Mouse (Mus musculus): ENCODE measurements around the gene P4ha2.

Gene P4ha2

GRCm38 (mm10) chr11:54068520-54069371 is 31.1 kb upstream of the P4ha2 start, which contains the start of gene Pdlim4:
Pdlim4 (minus strand) TSS chr11:54069014.
- DNase-seq (ENCODE audit: low spot score in 2 of 2): no peak

- DNase-seq (ENCODE audit: low spot score in 2 of 2): no peak
These were observed 28.0 kb upstream of the P4ha2 start for GRCm38 (mm10) chr11:54071726-54072445.

GRCm38 (mm10) chr11:54073291-54073690 is 26.6 kb upstream of the P4ha2 start:
- DNase-seq (ENCODE audit: low spot score in 2 of 2): no peak

DNA sequence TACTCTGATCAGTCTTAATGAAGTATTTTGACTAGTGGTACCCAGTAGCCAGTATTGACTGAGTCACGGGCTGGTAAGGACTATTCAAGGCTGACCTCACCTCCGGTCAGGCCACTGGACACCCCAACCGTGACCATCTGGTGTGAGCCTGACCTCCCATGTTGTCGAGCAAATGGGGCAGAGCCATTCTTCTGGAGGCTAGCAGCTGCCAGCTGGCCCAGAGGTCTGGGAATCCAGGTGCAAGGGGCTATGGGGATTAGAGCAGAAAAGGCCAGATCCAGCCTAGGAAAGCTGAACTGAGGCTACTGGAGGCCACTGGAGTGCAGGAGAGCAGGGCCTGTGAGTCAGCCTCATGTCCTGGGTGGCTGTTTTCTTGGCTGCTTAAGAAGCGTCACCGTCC is 24.5 kb upstream of the P4ha2 start:
- DNase-seq (ENCODE audit: low spot score in 2 of 2): no peak

- DNase-seq (ENCODE audit: low spot score in 2 of 2): no peak
These were observed 23.8 kb upstream of the P4ha2 start for GRCm38 (mm10) chr11:54076101-54076500.

DNA sequence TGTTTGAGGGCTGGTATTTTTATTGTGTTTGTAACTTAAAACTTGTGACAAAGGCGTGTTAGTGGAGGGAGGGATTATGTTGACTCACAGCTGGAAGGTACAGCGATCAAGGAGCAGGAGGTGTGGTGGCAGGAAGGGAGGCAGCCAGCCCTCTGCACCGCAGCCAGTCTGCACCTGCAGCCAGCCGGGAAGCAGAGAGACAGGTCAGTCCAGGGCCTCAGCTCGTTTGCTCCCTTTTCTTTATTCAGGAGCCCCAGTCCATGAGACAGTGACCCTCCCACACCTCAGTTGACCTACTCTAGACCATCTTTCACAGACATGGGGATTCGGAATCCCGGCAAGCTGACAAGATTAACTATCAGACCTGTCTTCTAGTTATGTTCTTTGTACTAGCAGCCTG is 19.5 kb upstream of the P4ha2 start:
- no peak for DNase-seq (ENCODE audit: low spot score in 2 of 2)

DNA sequence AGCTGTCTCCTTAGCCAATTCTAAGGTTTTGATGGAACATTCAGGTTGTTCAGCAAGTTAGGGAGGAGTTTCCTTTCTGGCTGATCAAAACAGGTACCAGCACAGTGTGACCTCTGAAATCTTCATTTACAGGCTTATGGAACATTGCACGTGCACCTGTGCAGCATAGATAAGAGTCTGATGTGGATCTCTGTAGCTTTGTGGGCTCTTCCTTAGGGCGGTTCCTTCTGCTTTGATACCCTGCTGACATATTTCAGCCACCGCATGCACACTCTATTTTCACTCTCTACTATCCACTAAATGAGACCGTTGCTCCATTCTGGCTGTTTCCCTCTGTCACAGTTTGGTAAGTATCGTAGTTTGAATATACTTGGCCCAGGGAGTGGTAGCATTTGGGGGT is 17.2 kb upstream of the P4ha2 start:
- no peak for DNase-seq (ENCODE audit: low spot score in 2 of 2)

- DNase-seq (ENCODE audit: low spot score in 2 of 2): no peak
These were observed 14.9 kb upstream of the P4ha2 start for GRCm38 (mm10) chr11:54084976-54085375.

- no peak for DNase-seq (ENCODE audit: low spot score in 2 of 2)
These were observed 14.1 kb upstream of the P4ha2 start for GRCm38 (mm10) chr11:54085816-54086215.

- no peak for DNase-seq (ENCODE audit: low spot score in 2 of 2)
These were observed 11.5 kb upstream of the P4ha2 start for GRCm38 (mm10) chr11:54088253-54088946.

GRCm38 (mm10) chr11:54088947-54089317 is 11.0 kb upstream of the P4ha2 start:
- peak; percentile 64 to 72 for DNase-seq (ENCODE audit: low spot score in 2 of 2)

DNA sequence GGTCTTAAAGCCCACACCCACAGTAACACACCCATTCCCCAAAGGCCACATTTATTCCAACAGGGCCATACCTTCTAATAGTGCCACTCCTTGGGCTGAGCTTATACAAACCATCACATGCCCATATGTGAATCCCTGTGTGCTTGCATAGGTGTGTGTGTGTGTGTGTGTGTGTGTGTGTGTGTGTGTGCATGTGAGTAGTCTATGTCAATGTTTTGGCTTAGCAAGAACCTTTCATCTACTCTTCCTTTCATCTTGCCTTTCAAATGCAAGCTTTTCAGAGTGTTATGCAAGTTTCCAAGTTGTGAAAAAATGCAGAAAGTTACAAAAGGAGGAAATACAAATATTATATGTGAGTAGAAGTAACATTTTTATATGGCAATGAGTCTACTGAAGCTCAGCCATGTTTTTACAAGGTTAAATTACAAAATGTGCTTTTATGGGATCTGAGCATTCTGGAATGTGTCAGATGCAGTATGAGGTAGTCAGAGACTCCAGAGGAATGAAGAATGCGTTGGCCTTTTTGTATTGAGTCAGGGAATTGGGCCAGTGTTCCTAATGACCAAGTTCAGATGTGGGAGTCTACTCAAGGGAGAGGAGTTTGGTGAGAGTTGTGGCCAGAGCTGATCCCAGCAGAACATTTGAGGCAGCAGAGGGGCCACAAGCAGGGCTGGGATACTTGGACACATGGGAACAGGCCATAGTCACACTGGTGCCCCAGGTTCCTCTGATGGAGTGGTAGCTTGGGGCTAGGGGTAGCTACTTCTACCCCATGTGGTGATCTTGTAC is 9.6 kb upstream of the P4ha2 start:
- no peak for DNase-seq (ENCODE audit: low spot score in 2 of 2)

GRCm38 (mm10) chr11:54091726-54092125 is 8.2 kb upstream of the P4ha2 start:
- no peak for DNase-seq (ENCODE audit: low spot score in 2 of 2)

DNA sequence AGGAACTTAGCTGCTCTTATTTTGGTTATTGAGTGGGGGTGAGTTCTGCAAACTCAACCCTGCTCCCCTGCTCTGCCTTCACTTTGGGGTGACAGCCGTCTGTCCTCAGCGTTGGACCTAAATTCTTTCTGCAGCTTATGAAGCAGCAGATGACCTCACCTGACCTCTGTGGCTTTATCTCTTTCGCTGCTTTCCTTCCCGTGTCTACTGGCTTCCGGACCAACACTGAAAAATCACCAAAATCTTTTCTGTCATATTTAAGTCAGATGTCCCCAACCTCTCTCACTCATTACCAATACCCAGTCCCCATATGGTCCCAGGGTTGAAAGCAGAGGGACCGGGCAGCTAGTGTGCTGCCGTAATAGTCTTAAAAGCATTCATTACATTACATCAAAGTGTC is 7.7 kb upstream of the P4ha2 start:
- DNase-seq (ENCODE audit: low spot score in 2 of 2): no peak

DNA sequence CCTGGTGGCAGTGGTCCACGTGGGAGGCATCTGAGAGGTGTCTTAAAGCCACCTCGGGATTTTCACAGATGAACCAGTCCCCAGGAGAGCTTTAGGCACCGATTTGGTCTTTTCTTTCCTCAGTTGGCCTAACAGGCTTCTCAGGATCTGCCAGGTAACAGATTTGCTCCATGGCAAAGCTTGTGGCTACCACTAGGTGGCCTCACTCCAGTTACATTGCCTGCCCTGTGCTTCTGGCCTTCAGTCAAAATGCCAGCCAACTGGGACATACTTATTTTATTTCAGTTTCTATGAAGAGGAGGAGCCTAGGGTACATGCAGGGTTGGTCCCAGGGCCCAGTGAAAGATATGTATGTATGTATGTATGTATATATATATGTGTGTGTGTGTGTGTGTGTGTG is 6.9 kb upstream of the P4ha2 start:
- DNase-seq (ENCODE audit: low spot score in 2 of 2): no peak

- DNase-seq (ENCODE audit: low spot score in 2 of 2): peak; percentile 57 to 64
These were observed 1.0 kb downstream of the P4ha2 start for GRCm38 (mm10) chr11:54100692-54101591.

DNA sequence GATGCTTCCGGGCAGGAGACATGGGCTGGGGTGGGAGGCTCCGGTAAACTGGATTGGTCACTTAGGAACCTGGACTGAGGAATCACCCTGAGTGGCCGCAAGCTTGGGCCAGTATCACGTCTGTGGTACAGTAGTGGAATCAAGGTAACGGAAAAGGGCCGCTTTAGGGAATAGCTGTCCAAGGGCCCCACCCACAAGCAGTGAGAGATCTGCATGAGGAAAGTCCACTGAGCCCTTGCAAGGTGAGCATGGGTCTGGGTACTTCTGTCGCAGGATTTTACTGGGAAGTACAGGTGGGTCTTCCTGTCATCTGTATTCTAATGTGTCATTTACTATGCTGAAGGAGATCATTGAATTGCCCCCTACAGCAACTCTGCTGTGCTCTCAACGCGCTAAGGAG is 1.8 kb downstream of the P4ha2 start:
- no peak for DNase-seq (ENCODE audit: low spot score in 2 of 2)

DNA sequence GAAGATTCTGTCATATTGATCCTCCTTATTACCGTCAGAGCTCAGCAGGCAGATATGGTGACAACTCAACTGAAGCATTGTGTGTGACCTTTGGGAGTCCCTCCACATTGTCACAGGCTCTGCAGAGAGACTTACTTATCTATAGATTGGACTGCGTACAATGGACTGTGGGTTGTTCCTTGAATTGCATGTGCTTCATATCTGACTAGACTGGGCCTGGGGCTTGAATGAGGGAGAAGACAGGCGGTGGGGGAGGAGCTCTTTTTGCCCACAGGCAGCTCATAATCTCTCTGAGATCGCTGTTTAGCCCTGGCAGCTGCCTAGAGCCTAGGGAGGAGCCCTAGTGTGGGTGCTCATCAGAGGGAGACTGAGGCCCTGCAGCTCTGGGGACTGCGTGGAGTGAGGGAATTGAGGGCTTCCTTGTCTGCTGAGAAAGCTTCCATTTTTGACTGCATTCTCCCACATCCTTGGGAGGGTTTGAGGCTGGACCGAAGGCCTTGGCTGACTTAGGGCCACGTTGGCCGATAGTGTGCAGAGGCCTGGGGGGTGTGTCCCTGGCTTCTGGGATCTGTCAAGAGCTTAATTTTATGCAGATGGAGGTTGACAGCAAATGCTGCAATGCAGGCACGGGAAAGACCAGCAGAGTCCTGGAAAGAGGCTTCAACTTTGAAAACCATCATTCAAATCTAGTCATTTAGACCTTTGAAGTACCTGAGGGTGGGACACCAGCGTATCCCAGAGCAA is 3.0 kb downstream of the P4ha2 start:
- no peak for DNase-seq (ENCODE audit: low spot score in 2 of 2)

DNA sequence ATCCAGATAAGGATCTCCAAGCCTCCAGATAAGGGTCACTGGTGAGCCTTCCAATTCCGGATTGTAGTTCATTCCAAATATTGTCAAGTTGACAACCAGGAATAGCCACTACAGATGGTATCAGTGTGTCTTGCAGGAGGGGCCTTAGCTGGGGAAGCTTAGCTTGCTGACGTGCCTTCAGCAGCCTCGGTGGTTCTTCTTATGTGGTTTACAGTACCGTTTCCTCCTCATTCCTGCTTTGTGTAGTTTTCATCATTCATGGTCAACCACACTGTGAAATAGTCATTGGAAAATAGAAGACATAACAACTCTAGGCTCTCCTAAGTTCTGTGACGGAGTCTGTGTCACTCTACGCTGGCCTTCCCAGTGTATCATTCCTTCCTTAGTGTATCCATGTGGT is 5.1 kb downstream of the P4ha2 start:
- no peak for DNase-seq (ENCODE audit: low spot score in 2 of 2)

- no peak for DNase-seq (ENCODE audit: low spot score in 2 of 2)
These were observed 6.8 kb downstream of the P4ha2 start for GRCm38 (mm10) chr11:54106676-54107075.

Measured in urinary bladder, adult 18-20 months (tissue).